Mouse (Mus musculus) C2C12 (cell line): ENCODE data around the gene Gper1. TPM values are rescaled to one million over a fixed set of nuclear protein-coding genes. Genes with fewer than 3 reads are reported as not detected.

Experiments
- H3K27me3 ChIP-seq: one replicate; pipeline ENCODE4 v1.6.1; 2011; ENCODE audit not compliant: control insufficient read depth, insufficient read depth, insufficient read length
- H3K36me3 ChIP-seq: one replicate; pipeline ENCODE4 v1.6.1; 2011; ENCODE audit not compliant: control insufficient read depth, insufficient read depth
- H3K4me3 ChIP-seq: one replicate; pipeline ENCODE4 v1.5.1; 2011; ENCODE audit warnings: mild to moderate bottlenecking, control low read depth; ENCODE audit not compliant: poor library complexity, insufficient read depth, severe bottlenecking
- H3K79me2 ChIP-seq: one replicate; pipeline ENCODE4 v1.6.1; 2011; ENCODE audit not compliant: control insufficient read depth, insufficient read depth
- H3K79me3 ChIP-seq: one replicate; pipeline ENCODE4 v1.6.1; 2011; ENCODE audit warnings: low read depth, control low read depth
- H3ac ChIP-seq: one replicate; pipeline ENCODE3; 2011; ENCODE audit warnings: low read depth; ENCODE audit not compliant: control insufficient read depth, insufficient read length
- CEBPB ChIP-seq: IDR thresholded peaks from one replicate; pipeline ENCODE4 v1.6.1; 2011; ENCODE audit warnings: low read depth, mild to moderate bottlenecking, control low read depth, moderate library complexity
- CTCF ChIP-seq: IDR thresholded peaks from one replicate; pipeline ENCODE4 v1.5.1; 2011; ENCODE audit not compliant: control insufficient read depth, insufficient read depth, insufficient read length
- FOSL1 ChIP-seq: IDR thresholded peaks from one replicate; pipeline ENCODE4 v1.8.0; 2011; ENCODE audit warnings: mild to moderate bottlenecking, low read length; ENCODE audit not compliant: poor library complexity, insufficient read depth, severe bottlenecking
- MAX ChIP-seq: IDR thresholded peaks from one replicate; pipeline ENCODE4 v1.6.1; 2011; ENCODE audit warnings: mild to moderate bottlenecking, control low read depth
- MYOD1 ChIP-seq: IDR thresholded peaks from one replicate; pipeline ENCODE4 v1.6.1; 2011; ENCODE audit warnings: low read depth; ENCODE audit not compliant: control insufficient read depth, insufficient read length
- MYOG ChIP-seq: IDR thresholded peaks from one replicate; pipeline ENCODE4 v1.6.1; 2011; ENCODE audit not compliant: control insufficient read depth, insufficient read length; ENCODE audit errors: extremely low read depth
- USF1 ChIP-seq: IDR thresholded peaks from one replicate; pipeline ENCODE4 v1.6.1; 2011; ENCODE audit warnings: low read depth, mild to moderate bottlenecking, control low read depth, moderate library complexity
- polyA plus RNA-seq: library from polyadenylated mRNA; unstranded; fragments of >200 nt; fragmentation: generic; extraction: Trizol; gene quantifications from one replicate; pipeline ENCODE4 v1.2.1, GENCODE M21; 2012; ENCODE audit warnings: missing spikeins

Gper1 gene
- polyA plus RNA-seq, 1 experiment: 18.8 TPM

DNA sequence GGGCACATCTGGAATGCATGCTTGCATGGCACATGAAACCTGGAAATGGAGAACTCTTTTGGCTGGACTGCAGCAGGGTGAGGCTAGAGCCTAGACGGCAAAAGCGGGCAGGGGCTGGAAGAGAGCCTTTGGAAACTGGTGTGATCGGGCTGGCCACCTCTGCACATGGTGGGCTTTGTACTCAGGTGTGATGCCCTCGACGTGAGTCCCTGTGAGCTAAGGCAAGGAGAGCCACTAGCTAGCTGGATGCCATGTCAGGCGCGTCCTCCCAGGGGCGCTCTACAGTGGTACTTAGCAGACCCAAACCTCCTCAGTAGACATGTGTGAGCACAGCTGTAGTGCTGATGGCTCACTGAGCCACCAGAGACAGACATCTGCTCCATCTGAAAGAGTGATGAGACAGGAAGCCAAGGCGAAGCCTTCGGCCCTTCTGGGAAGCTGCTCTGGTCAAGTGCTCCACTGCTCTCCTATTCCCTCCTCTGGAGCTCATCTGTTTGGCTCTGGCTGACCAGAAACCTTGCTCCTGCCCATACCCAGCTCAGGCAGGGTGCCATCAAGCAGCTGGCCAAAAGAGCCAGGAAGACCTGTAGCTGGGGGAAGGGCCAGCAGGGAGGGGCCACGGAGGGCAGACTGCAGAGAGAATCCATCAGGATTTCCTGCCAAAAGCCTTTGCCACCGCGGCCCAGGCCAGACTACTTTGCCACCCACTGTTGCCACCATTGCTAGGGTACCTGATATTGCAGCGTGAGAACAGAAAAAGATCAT lies 15.6 kb upstream of the Gper1 start:
- Histone ChIP-seq H3K36me3 (no peaks in the 10 kb centered on the region), H3ac (no peak overlapping the region), H3K79me3 (no peaks in the 10 kb centered on the region), H3K27me3 (no peaks in the 10 kb centered on the region), H3K79me2 (no peaks in the 10 kb centered on the region), H3K4me3 (no peak overlapping the region)
- no peak for TF ChIP-seq MYOG
- TF ChIP-seq CTCF: no peak
- no peak for TF ChIP-seq MAX
- TF ChIP-seq FOSL1: no peak
- no peak for TF ChIP-seq USF1
- no peak for TF ChIP-seq MYOD1
- TF ChIP-seq CEBPB: no peak

DNA sequence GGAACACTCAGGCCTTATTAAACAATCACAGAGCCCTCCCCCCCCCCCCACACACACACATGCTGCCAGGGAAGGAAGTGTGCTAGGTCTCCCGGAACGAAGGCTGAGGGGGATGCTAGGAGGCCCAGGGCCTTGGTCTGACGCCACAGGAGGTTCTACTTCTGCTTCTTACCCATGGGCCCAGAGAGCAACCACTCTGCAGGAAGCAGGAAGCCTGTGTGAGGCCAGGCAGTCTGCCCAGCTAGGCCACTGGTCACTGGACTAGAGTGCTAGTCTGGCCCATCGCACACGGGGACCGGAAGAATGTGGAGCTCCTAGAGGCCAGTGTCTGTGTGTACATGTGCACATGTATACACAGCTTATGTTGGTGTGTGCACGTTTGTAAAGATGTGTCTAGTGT lies 14.4 kb upstream of the Gper1 start:
- no peaks in the 10 kb centered on the region for H3K79me3 ChIP-seq
- no peaks in the 10 kb centered on the region for H3K36me3 ChIP-seq
- no peak overlapping the region for H3ac ChIP-seq
- TF ChIP-seq FOSL1 (no peak), MAX (no peak), MYOD1 (no peak), MYOG (no peak), USF1 (no peak), CEBPB (no peak), CTCF (no peak)
- H3K27me3 ChIP-seq: no peaks in the 10 kb centered on the region
- H3K79me2 ChIP-seq: no peaks in the 10 kb centered on the region
- H3K4me3 ChIP-seq: no peak overlapping the region

DNA sequence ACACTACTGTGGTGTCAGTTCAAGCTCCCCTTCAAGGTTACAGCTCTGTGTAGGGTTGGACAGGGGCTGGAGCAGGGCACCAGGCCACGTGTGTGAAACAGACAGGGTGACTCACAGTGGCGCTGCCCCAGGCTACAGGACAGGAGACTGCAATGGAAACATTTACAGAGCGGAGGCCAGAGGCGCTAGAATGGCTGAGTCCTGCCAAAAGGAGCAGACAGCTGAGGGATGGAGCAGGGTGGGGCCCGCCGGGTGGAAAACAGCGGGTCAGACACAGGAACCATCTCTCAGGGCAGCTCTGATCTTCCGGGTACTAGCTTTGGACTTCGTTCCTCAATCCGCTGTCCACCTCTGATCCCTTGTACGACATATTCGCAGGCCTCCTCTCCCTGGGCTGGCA lies 13.5 kb upstream of the Gper1 start:
- no peaks in the 10 kb centered on the region for H3K36me3 ChIP-seq
- no peaks in the 10 kb centered on the region for H3K79me3 ChIP-seq
- H3ac ChIP-seq: peak overlapping the region; percentile 20
- no peaks in the 10 kb centered on the region for H3K27me3 ChIP-seq
- no peak overlapping the region for H3K4me3 ChIP-seq
- TF ChIP-seq USF1 (peak; percentile 40), MAX (peak; percentile 45), MYOG (no peak), CTCF (no peak)
- no peaks in the 10 kb centered on the region for H3K79me2 ChIP-seq

DNA sequence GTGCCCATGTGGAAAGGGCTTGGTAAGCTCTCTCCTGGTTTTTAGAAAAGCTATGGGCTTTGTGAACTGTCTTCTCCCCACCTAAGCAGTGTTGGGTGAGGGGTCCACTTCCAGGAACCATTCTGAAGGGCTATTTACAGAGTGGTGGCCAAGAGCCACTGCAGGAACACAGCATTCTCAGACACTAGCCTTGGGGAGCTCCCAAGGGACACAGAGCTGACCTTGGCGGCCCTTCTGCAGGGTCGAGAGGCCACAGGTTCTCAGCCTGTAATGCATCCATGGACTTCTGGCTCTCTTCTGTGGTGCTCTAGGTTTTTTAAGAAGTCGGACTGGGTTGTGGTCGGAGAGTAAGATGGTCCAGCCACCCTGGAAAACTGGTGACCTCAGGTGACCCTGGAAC lies 12.9 kb upstream of the Gper1 start:
- Histone ChIP-seq H3ac (no peak overlapping the region), H3K36me3 (no peaks in the 10 kb centered on the region), H3K27me3 (no peaks in the 10 kb centered on the region), H3K79me2 (no peaks in the 10 kb centered on the region), H3K4me3 (no peak overlapping the region), H3K79me3 (no peaks in the 10 kb centered on the region)
- no peak for TF ChIP-seq MAX

DNA sequence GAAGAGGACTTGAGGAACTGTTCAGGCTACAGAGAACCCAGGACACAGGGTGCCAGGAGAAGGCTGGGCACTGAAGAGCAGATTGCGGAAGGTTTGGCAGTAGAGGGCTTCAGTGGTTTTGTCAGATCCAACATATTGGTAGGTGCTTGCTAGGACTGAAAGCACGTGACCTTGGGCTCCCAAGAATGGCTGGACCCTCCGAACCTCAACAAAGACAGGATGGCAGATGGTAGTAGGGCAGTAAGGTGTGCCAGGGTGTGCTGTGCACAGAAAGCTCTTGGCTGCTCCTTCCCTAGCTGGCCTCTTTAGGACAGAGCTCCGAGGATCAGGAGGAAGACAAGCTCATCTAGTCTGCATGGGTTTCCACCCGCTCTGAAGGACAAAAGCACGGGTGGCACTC lies 11.8 kb upstream of the Gper1 start:
- Histone ChIP-seq H3K27me3 (no peaks in the 10 kb centered on the region), H3K36me3 (no peaks in the 10 kb centered on the region), H3K79me2 (no peaks in the 10 kb centered on the region), H3K79me3 (no peaks in the 10 kb centered on the region), H3K4me3 (no peak overlapping the region), H3ac (no peak overlapping the region)
- TF ChIP-seq FOSL1 (no peak), USF1 (no peak), MYOD1 (no peak), CTCF (no peak)

- no peaks in the 10 kb centered on the region for H3K79me3 ChIP-seq
- TF ChIP-seq USF1: no peak
- TF ChIP-seq CEBPB: no peak
- TF ChIP-seq FOSL1: no peak
- TF ChIP-seq MAX: no peak
- TF ChIP-seq CTCF: no peak
- TF ChIP-seq MYOD1: no peak
- TF ChIP-seq MYOG: no peak
- H3K27me3 ChIP-seq: no peaks in the 10 kb centered on the region
- H3K4me3 ChIP-seq: no peak overlapping the region
- H3ac ChIP-seq: no peak overlapping the region
- no peaks in the 10 kb centered on the region for H3K36me3 ChIP-seq
- no peaks in the 10 kb centered on the region for H3K79me2 ChIP-seq
Observed at GRCm38 (mm10) chr5:139411665-139412314, 11.2 kb upstream of the Gper1 start.
